Mouse (Mus musculus): ENCODE results near the gene Aldh3a2. TPM values are rescaled to one million over a fixed set of nuclear protein-coding genes. Genes with fewer than 3 reads are reported as not detected.
"Not testable (repeated sequence)": the region's sequence is repeated elsewhere in the genome, so short reads cannot be mapped to it uniquely, and the experiment has no call there.

The Aldh3a2 gene
- total RNA-seq (2022) = 10 to 100 TPM in 3 of 4 experiments, 1 to 10 TPM in 1; 9.5 to 16.0 (median 13.4) TPM

DNA sequence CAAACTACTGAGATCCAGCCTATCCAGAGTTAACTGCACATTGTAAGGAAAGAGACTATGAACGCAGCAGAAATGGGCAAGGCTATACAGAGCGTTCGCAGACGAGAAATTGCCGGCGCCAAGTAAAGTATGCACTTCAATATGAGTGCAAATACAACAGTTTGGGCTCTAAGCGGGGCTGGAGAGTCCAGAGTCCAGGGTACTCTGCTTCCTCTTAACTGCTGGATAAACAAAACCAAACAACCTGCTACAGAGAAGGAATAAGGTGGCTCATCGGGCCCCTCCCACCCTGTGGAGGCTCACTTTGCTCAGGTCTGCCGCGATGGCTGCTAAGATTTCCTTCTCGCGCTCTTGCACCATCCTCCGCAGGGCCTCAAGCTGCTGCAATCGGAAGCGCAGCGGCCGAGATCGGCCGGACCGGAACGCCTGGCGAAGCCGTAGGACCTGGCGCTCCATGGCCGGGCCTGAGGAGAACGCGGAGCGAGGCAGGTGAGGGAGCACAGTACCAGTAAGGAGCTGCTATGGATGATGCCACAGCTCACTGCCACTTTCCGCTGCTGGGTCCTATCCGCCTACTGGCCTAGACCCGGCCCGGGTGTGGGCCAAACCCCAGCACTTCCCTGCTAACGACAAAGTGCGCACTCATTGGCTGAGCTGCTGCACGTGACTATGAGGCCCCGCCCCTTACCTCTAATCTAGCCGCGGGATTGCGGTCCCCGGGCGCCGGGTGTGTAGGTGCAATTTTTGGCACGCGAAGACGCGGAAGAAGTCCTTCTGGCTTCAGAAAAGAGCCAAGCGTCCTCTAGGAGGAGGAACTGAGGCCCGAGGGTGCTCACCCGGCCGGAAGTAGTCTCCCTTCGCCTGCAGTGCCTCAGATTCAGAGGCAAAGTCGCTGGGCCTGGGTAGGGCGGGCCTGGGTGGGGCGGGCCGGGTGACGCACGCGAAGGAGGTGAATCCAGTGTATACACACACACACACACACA is at the start of gene Aldh3a2:
Gene Aldh3a2 (minus strand): TSS at position 914 of the 983 bp plus-strand sequence.
- DNase-seq (ENCODE audit: low spot score in 2 of 2) = peak; percentile 88 to 89

- no peak for DNase-seq (ENCODE audit: low spot score in 2 of 2)
These were observed 49.6 kb upstream of the Aldh3a2 start for GRCm38 (mm10) chr11:61316864-61317263.

DNA sequence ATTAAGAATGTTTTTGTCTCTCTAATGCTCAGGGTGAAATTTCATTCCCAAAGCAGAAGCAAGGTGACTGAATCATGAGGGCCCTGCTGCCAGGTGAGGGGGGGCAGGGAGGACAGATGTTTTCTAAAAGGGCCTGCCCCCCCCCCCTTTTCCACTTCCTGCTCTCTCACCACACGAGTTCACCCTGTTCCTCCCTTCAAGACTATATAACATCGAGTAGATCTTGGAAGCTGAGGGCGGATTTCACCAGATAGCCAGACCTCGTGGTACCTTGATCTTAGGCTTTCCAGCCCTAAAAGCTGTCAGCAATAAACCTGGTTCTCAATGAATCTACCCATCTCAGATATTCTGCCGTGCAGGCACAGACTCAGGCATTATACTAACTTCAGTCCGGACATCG is 43.1 kb upstream of the Aldh3a2 start:
- DNase-seq (ENCODE audit: low spot score in 2 of 2) = no peak

GRCm38 (mm10) chr11:61309831-61310230 is 42.6 kb upstream of the Aldh3a2 start:
- DNase-seq (ENCODE audit: low spot score in 2 of 2) = no peak

GRCm38 (mm10) chr11:61307795-61308194 is 40.5 kb upstream of the Aldh3a2 start:
- no peak for DNase-seq (ENCODE audit: low spot score in 2 of 2)

DNA sequence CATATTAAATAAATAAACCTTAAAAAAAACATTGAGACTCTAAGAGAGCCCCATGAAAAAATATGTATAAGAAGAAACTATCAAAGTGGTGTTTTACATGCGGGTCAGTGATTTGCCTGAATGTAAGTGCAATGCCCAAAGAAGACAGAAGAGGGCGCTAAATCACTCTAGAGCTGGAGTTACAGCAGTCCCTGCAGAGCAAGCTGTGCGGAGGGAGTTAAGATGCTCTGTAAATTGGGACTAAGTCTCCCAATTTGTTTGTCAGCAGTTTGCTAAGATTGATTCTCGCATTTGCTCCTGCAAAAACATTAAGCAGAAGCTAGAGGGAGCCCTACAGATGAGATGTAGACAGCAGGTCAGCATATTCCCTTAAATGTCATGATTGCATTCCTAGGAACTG is 38.1 kb upstream of the Aldh3a2 start:
- peak in 1 of 2 experiments; percentile 12 for DNase-seq (ENCODE audit: low spot score in 2 of 2)

DNA sequence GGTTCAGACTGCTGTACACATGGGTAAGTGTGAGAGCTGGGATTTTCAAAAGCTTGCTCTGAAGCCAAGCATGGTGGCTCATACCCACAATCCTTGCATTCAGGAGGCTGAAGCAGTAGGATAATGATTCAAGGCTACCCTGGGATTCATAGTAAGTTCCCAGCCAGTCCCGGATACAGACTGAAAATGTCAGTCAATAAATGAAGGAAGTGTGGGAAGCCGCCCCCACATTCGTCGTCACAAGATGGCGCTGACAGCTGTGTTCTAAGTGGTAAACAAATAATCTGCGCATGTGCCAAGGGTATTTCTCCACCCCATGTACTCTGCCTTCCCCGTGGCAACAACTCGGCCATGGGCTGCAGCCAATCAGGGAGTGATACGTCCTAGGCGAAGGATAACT is 37.3 kb upstream of the Aldh3a2 start:
- not testable (repeated sequence) for DNase-seq (ENCODE audit: low spot score in 2 of 2)

DNA sequence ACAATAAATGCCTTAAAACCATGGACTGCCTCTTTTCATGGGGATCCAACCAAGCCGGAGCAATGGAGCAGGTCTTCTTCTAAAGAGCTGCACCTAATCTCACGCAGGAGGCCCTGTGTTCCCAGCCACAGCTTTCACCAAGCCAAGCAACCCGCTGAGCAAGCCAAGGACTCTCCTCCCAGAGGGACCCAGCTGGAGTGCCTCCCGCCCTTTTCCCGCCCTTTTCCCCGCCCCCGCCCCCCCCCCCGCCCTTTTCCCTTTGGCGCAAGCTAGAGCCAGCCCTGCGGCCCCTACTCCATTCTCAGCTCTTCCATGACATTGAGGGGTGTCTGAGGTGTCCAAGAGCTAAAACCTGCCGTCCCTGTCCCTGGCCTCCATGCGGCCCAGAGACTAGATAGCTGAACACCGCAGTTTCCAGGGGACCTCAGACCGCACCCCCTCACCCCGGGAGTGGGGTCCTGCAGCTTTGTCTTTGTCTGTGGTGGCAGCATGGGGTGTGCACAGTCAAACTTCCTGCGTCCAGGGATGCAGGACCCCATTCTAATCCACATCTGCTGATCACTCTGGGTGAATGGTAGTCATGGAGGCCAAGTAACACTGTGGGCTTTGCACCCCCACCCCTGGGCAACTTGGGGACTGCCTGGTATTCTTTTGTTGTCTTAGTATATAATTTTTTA is 33.6 kb upstream of the Aldh3a2 start:
- DNase-seq (ENCODE audit: low spot score in 2 of 2) = peak in 1 of 2 experiments; percentile 15

- DNase-seq (ENCODE audit: low spot score in 2 of 2) = no peak
These were observed 32.9 kb upstream of the Aldh3a2 start for GRCm38 (mm10) chr11:61300205-61300604.

DNA sequence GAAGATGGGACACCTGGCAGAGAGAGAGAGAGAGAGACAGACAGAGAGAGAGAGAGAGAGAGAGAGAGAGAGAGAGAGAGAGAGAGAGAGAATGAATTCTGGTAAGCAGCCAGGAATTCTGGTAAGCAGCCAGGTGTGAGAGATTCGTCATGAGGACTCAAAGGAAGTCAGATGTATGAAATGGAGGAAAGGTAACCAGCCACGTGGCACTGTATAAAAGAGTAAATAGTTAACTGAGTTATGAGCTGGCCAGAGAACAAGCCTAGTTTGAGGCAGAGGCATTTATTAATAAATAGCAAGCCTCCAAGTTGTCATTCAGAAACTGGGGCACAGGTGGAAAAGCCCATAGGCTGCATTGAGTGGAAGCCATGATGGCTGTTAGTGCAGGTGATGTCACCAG is 30.6 kb upstream of the Aldh3a2 start:
- no peak for DNase-seq (ENCODE audit: low spot score in 2 of 2)

DNA sequence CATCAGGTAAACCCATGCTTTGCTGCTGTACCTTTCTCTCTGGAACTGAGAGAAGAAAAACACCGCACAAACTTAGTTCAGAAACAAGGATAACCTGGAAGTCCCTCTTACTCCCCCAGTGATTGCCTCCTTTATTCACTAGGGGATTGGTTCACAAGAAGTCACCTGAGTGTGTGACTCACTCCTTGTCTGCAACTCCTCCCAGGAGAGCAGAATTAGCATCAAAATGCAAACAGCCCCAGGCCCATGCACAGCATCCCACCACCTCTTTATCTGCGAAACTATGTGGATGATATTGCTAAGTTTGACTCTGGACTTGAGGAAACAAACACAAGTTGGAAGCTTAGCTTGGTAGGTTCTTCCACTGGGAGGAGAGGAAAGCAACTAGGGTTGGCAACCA is 30.1 kb upstream of the Aldh3a2 start:
- no peak for DNase-seq (ENCODE audit: low spot score in 2 of 2)

DNA sequence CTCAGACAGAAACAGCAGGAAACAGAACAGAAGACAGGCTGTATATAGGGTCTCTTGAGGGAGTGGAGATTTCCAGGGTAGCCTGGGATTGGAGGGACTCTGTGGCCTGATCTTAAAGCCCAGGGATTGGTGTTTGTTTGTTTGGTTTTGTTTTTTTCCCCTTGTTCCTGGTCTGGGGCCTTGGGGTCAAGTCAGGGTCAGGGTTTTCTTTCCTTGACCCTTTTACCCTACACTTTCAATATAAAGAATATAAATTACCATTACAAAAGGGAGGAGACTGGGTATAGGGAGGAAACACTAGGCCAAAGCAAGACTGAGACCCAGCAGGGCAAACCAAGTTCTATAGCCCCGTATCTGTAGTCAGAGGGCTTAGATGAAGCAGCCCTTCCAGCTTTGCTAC is 29.3 kb upstream of the Aldh3a2 start:
- no peak for DNase-seq (ENCODE audit: low spot score in 2 of 2)

DNA sequence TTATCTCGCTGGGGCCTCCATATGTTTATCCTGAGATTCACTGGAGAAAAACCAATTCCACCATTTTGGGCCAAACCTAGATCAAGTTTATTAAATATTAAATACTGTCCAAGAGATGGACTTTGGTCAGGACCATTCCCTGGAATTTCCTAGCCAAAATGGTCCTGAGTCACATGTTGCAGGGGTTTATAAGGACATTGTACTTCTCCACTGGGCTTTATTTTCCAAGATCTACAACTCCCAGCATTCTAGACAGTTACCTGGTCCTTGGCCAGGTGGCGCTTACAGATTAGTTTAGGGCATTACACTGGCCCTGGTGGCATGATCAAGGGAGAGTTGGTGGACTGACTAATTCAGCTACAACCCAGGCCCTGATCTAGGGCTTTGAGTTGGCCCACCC is 28.3 kb upstream of the Aldh3a2 start:
- no peak for DNase-seq (ENCODE audit: low spot score in 2 of 2)

DNA sequence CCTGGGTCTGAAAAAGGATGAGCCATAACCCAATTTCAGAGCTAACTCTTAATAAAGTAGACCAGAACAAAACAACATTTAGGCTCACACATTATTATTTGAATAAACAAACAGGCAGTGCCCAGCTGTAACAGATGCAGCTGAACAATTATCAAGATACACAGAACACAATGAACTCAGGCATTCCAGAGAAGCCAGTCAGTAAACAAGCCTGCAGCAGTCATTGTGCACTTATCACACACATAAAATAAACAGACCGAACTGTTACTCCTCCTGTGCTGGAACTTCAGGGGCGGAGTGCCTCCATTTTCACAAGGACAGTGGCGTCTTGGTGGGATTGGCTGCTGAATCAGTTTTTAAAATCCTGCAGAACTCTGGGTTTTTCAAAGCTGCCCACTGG is 27.2 kb upstream of the Aldh3a2 start:
- DNase-seq (ENCODE audit: low spot score in 2 of 2) = no peak

DNA sequence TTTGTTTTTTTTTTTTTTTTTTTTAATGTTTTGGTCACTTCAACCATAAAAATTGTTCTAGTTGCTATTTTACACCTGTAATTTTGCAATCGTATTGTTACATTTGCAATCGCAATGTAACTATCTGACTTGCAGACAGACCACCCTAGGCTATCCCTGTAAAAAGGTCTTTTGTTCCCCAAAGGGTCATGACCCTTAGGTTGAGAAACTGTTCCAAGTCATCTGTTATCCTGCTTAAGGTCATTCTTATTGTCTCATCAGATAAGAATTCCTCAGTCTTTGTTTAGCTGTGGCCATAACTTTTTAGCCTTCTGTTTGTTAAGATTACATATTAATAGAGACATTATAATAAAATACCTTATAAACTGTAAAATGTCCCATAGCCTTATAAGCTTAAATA is 26.0 kb upstream of the Aldh3a2 start:
- no peak for DNase-seq (ENCODE audit: low spot score in 2 of 2)

DNA sequence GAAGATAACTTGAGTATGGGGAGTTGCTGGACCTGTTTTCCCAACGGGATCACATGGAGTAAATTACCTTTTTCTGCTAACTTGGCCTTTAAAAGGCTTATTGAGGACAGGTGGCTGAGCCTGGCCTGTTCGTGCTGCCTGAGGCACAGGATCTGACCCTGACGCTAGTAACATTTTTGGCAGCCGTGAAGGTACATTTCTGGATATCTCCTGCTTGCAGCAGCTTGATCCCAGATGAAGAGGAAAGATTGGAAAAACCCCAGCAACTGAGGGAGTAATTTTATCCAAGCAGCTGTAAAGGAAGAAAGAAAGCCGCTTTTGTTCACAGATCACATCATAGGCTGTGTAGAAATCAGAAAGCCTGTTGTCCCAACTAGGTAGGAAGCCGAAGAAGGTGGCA is 17.1 kb upstream of the Aldh3a2 start:
- no peak for DNase-seq (ENCODE audit: low spot score in 2 of 2)

DNA sequence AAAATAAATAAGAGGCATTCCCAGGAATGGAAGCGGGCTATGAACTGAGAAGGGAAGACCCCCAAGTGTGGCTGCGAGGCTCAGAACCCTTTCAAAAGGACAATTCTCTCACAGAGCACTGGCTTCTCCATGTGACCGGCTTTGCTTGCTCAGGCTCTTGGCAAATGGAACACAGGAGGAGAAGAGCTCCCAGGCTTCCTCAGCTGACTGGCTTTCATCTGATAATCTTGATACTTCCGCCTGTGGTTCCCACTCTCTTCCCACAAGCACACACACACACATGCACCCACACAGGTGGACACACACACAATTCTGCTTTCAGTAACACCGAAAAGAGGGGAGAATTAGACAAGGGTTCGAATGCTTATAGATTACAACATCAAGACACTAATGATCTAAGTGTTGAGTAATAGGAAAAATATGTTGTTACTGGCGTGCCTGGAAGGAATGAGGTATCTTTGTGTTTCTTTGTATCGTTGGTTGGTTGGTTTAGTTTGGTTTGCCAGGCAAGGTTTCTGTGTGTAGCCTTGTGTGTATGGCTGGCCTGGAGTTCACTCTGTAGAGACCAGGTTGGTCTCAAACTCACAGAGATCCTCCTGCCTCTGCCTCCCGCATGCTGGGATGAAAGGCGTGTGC is 16.3 kb upstream of the Aldh3a2 start:
- DNase-seq (ENCODE audit: low spot score in 2 of 2) = no peak

GRCm38 (mm10) chr11:61278445-61279077 is 11.3 kb upstream of the Aldh3a2 start:
- no peak for DNase-seq (ENCODE audit: low spot score in 2 of 2)

GRCm38 (mm10) chr11:61277937-61278336 is 10.7 kb upstream of the Aldh3a2 start:
- DNase-seq (ENCODE audit: low spot score in 2 of 2) = no peak

- DNase-seq (ENCODE audit: low spot score in 2 of 2) = no peak
These were observed 9.2 kb upstream of the Aldh3a2 start for GRCm38 (mm10) chr11:61276482-61276881.

DNA sequence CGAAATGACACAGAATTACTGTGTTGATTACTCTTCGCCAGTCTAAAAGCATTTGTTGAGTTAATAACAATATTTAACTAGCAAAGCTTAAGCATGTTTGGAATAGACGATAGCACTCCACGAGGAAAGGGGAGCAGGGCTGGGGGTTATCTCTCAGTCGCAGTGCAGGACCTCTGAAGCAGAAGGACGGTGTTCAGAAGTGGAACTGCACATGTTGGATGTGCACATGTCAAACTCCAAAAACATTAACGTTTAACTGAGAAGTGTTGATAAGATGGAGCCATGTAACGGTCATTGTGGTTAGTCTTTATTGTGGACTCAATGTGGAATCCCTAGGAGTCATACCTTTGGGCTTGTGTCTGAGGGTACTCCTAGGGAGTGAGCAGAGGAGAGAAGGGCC is 7.8 kb upstream of the Aldh3a2 start:
- DNase-seq (ENCODE audit: low spot score in 2 of 2) = no peak

DNA sequence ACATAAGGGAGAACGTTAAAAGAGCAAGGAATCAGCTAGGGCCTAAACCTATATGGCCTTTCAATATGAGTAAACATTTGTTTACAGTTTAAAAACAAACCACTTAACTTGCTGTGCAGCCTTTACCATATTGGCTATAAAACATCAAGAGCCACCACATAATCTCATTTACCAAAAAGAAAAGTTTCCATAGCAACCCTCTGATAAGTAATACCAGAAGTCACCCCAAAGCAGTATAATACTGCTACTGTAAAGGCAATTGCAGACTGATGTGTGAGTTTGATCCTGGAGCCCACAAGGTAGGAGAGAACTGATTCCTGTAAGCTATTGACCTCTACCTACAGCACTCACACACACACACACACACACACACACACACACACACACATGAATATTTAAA is 7.2 kb upstream of the Aldh3a2 start:
- no peak for DNase-seq (ENCODE audit: low spot score in 2 of 2)

Data from gastrocnemius, adult 8-10 months (tissue).